Mouse (Mus musculus) urinary bladder, adult 2 months (tissue): ENCODE results near the gene Trim37. TPM values are rescaled to one million over a fixed set of nuclear protein-coding genes. Genes with fewer than 3 reads are reported as not detected.

Source experiments
- DNase-seq: peaks from one replicate; pipeline ENCODE4 v3.0.0; 2022; ENCODE audit warnings: low spot score
- polyA plus RNA-seq: library from polyadenylated mRNA; depleted of rRNA; stranded (reverse); fragments of >200 nt; gene quantifications from 2 replicates; pipeline ENCODE4 v1.2.3, GENCODE M21; 2012; rRNA removed

Gene Trim37
- 7.1 and 9.6 TPM in 2 replicates for polyA plus RNA-seq

GRCm38 (mm10) chr11:87126824-87127816, at the start of gene Trim37:
Gene Trim37 (plus strand): TSS chr11:87127077.
- DNase-seq = peak; percentile 78

GRCm38 (mm10) chr11:87083712-87084111, 43.2 kb upstream of the Trim37 start:
- DNase-seq = no peak

GRCm38 (mm10) chr11:87085461-87085860, 41.4 kb upstream of the Trim37 start:
- DNase-seq = no peak

GRCm38 (mm10) chr11:87086290-87086984, 40.4 kb upstream of the Trim37 start, which contains the start of gene Smg8:
Gene Smg8 (minus strand): TSS chr11:87086774.
- DNase-seq = peak; percentile 60

GRCm38 (mm10) chr11:87087142-87087541, 39.7 kb upstream of the Trim37 start:
- DNase-seq = no peak

- no peak for DNase-seq
Observed at GRCm38 (mm10) chr11:87108409-87108754, 18.5 kb upstream of the Trim37 start, which contains the start of gene Prr11. Gene Prr11 (minus strand): TSS chr11:87108708.

GRCm38 (mm10) chr11:87108755-87109518, 17.9 kb upstream of the Trim37 start, which contains the start of gene Ska2:
Gene Ska2 (plus strand): TSS chr11:87109234.
- peak; percentile 89 for DNase-seq

- DNase-seq = peak; percentile 31
Observed at GRCm38 (mm10) chr11:87109519-87110171, 17.2 kb upstream of the Trim37 start.

GRCm38 (mm10) chr11:87110172-87110909, 16.5 kb upstream of the Trim37 start:
- DNase-seq = no peak

- no peak for DNase-seq
Observed at GRCm38 (mm10) chr11:87121864-87122263, 5.0 kb upstream of the Trim37 start.

- DNase-seq = no peak
Observed at GRCm38 (mm10) chr11:87125562-87125961, 1.3 kb upstream of the Trim37 start.

GRCm38 (mm10) chr11:87126281-87126823, 525 bp upstream of the Trim37 start:
- DNase-seq = no peak

GRCm38 (mm10) chr11:87136233-87136632, 9.4 kb downstream of the Trim37 start:
- no peak for DNase-seq

GRCm38 (mm10) chr11:87158012-87158411, 31.1 kb downstream of the Trim37 start:
- no peak for DNase-seq

GRCm38 (mm10) chr11:87162687-87163086, 35.8 kb downstream of the Trim37 start:
- DNase-seq = no peak

GRCm38 (mm10) chr11:87163751-87164150, 36.9 kb downstream of the Trim37 start:
- no peak for DNase-seq

GRCm38 (mm10) chr11:87173625-87174024, 46.7 kb downstream of the Trim37 start:
- DNase-seq = no peak

- no peak for DNase-seq
Observed at GRCm38 (mm10) chr11:87175031-87175430, 48.2 kb downstream of the Trim37 start.

GRCm38 (mm10) chr11:87212313-87212712, 85.4 kb downstream of the Trim37 start:
- DNase-seq = no peak

- no peak for DNase-seq
Observed at GRCm38 (mm10) chr11:87222686-87223085, 95.8 kb downstream of the Trim37 start.
